Mouse (Mus musculus) brain, embryonic 14.5 days (tissue): ENCODE measurements around the gene Abtb1.

ENCODE experiments used
- CTCF ChIP-seq: fragments of 200-500 bp; IDR thresholded peaks from 2 replicates; pipeline ENCODE4 v1.5.1; 2012; ENCODE audit warnings: inconsistent platforms, mild to moderate bottlenecking, moderate library complexity, borderline replicate concordance; ENCODE audit not compliant: insufficient read depth, insufficient read length; ENCODE audit errors: extremely low read depth
- POLR2A ChIP-seq: fragments of 200-500 bp; IDR thresholded peaks from 2 replicates; pipeline ENCODE4 v1.6.1; 2012; ENCODE audit warnings: mild to moderate bottlenecking, inconsistent platforms, borderline replicate concordance; ENCODE audit not compliant: poor library complexity, insufficient read depth, insufficient read length, severe bottlenecking; ENCODE audit errors: extremely low read depth

DNA sequence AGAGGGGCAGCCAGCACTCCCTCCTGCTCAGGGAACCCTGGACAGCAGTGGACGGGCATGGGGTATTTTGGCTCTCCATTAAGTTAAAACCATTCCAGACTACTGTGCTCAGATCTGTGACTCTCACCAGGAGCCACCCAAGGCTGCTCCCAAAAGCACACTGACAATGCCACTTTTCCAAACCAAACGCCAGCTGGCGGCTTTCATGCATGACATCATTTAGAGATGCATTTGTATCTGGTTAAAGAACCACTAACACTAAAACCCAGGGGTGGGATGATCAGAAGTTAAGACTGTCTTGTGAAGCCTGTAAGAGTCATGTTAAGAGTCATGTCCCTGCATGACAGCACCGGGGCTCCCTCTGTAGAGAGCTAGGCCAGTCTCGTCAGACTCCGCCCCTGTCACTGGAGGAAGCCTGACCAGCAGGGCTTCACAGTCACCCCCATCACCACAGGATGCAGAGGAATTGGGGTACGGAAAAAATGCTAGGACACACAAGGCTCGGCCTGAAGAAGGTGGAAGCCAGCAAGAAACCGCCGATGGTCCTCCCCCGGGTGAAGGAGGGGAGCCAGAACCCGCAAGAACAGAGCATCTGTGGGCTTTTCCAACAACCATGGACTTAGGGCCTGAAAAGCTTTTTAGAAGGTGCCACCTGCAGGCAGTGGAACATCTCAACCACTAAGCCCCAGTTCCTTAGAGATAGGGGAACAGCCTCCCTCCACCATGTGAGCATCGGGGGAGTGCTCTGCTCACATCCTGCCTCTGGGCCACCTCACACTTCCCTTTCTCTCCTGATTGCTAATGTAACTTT is 14.2 kb downstream of the Abtb1 start:
- TF ChIP-seq CTCF (no peak), POLR2A (no peak)
